Mouse (Mus musculus) cerebellum, adult (tissue): ENCODE data around the gene Cd34.

Experiments used
- ATAC-seq: cut with Nextera tagmentation; 2 replicates; pipeline ENCODE4 v1.9.2; 2017; ENCODE audit warnings: mild to moderate bottlenecking, moderate library complexity, mixed read lengths; ENCODE audit not compliant: insufficient number of reproducible peaks, low FRiP score, low TSS enrichment

Cd34 gene

DNA sequence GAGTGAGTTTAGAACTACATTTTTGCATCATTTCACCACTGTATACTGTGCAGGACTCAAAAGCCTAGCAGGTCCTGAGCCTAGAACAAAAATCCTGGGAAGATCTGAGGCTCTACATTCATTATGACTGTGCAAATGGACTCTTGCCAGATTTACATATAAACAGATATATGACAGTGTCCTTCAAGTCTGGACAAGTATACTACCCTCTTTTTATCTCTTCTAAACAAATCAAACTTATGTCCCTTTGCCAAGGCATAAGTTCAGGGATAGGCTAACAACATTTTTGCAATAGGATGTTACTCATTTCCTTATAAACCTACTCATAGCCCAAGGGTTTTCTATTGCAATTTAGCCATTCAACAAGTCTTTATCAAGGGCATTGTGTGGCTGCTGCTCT is 24.1 kb downstream of the Cd34 start:
- ATAC-seq, result 0 out of 2 replicates have a peak, but pooled peaks have one; percentile 20

DNA sequence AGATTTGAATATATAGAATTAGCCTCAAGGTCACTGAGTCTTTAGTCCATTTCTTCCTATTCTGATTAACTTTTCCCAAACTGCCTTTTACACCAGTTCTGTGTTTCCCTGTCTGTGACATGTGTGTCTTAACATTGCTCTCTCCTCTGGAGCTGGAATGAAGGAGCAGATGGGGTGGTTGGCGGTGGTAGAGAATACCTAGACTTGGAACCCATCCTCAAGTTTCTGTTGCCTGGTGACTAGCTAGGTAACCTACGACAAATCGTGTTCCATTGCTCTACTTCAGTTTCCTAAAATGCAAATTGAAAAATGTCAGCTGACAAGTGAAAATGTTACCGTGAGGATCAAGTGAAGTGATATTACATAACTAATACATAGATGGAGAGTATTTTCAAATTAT is 33.4 kb downstream of the Cd34 start:
- no peak for ATAC-seq

DNA sequence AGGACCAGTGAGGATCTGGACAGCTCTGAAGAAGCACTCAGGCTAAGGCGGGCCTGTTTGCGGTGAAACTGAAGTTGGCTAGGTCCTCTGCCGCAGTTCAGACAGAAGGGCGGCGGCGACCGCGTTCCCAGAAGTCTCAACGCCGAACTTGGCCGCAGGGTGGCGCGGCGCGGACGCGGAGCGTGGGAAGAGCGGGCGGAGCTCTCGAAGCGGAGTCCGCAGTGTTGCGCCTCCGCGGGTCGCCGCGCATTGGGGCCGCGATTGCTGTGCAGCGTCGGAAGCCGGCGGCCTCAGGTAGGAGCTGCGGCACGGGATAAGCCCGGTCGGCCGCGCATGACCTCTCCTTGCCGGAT is 37.5 kb downstream of the Cd34 start:
- peak; percentile 79 for ATAC-seq

DNA sequence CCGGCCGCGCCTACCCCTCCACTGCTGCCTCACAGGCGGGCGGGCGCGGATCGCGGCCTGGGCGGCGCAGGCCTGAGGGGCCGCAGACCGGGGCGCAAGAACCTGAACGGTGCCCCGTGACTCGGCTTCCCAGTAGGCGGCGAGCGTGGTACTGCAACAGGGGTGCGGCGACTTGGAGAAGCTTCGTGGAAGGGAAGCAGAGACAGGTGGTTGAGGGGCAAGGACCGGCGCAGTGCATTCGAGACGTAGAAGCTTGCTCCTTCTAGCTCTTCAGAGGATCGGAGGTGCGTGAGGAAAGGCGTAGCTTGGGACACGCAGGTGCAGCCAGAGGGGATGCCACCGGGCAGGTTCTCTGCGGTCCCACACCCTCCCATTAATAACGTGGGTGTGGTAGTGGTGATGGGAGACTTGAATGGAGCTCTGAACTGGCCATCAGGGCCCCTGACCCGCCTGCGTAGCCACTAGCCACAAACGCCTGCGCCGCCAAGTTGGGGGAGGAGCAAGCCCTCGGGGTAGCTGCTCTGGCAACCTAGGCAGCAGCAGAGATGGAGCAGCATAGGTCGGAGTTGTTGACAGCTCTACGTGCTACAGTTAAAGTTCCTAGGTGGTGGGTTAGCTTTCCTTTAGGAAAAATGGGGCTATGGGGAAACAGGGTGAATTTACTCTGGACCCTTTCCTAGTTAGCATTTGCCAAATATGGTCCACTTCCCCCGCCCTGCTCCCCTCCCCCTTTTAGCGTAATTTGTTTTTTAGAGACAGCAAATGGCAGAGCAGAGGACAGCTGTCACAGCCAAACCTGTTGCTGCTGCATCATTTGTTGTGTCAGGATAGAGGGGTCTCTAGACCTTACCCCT is 38.1 kb downstream of the Cd34 start:
- peak; percentile 57 for ATAC-seq

DNA sequence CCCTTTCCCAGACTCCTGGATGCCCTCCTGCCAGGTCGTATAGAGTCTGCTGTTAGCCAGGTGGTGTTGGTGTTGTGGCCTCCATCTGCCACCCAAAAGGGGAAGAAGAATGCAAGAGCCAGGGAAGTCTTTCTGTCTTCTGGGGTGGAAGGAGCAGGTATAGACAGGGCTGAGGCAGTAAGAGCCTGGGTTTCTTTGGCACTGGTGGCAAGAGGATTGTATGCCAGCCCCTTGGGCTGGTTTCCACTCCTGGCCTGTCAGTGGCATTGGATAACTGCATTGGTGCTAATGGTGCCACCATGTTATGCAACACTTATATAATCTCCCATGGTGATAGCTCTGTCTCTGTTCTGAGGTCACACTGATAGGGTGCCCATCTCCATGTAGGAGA is 38.7 kb downstream of the Cd34 start:
- peak; percentile 34 for ATAC-seq

DNA sequence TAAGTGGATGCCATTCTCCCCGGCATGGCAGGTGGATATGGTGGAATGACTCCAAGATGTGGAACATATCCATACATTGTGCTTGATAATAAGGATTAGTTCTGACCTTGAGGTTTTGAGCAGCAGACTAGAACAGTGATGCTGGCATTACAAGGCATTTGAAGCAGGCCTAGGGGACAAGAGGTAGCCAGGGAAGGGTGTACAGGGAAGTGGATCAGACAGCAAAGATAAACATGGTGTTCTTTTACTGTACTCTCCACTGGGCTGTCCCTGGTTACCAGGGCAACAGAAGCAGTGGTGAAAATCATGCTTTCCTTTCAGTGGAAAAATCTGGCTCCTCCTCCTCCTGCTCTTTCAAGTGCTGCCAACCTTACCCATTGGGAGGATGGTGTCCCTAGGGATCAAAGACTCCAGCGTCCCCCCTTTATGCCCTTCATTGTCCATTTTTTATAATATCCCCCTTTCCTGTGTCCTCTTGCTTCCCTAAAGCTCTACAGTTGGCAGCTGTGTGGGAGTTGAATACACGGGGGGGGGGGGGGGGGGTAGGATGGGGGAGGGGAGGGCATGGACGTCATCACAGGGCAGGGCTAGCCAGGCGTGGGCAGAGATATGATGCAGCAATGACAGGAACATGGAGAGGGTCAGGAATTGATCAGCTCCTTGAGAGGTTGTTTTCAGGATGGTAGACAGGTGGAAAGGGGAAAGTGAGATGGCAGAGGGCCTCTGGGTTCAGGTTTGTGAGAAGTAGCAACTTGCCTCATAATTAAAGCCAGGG is 39.5 kb downstream of the Cd34 start:
- peak; percentile 28; the same call in 1 of the 2 replicates for ATAC-seq

DNA sequence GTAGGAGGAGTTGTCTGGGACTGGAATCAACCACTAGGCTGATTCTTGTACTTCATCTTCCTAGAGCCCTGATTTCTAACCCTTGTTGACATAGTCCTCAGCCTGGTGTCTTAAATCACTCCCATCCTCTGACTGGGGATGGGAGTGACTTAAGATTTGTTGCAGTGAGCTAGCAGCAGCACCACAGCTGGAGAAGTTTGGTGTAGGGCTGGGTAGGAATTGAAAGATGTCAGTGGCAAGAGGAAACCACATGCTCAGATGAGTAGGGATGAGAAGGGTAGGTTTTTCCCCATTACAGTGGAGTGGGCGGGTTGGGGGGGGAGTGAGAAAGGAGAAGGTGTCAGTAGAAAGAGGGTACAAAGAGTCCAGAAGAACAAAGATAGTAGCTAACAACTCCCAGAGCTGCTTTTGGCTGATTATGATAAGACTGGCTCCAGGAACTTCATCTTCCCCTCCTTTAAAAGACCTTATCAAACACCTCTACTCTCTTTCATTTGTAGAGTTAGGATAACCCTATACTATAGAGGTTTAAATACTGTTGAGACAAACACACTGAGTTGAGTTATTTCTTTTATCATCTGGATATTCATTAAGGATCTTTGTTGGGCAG is 42.3 kb downstream of the Cd34 start:
- ATAC-seq, result no peak

DNA sequence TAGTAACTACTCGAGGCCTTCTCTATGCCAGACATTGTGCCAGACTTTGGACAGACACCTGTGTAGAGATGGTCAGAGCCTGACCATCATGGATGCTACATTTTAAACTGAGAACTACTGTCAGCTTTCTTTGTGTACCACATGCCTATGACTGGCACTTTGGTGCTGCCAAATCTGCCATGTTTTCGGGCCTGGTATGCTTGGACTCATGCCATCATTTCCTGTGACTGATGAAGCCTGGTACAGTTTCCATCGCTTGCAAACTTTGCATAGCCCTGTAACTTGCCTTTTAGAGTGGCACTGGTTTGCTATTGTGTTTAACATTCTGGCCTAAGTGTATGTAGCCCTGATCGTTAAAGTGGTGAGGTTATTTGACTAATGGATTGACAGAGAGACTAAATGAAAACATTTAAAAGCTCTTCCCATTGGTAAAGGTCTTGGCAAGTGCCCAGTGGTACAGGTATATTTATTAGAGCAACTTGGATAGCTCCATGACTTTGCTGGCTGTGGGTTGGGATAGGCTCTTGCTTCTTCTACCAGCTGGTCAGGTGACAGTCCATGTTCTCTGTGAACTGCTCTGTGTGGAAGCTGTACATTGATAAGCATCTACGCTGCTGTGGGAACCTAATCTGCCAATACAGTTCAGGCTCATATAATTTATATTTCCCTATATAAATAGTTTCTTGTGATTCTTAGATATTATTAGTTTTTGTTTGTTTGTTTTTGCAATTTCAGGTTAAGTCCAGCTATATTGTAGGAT is 44.5 kb downstream of the Cd34 start:
- no peak for ATAC-seq

DNA sequence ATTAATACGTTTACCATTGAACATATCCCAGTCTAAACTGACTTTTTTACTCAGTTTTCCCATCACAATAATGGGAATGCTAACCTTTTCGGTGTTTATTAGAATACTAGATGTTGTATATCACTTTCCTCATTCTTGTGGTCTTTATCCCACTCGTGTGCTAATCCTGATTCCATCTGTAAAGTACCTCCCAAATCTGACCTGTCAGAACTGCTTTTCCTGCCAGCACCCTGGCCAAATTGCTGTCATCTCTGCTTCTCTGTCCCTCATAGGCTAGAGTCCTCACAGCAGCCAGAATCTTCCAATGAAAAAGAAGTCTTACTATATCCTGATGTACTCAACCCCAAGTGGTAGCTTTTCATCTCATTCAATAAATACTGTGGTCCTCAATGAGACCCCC is 46.3 kb downstream of the Cd34 start:
- no peak for ATAC-seq

DNA sequence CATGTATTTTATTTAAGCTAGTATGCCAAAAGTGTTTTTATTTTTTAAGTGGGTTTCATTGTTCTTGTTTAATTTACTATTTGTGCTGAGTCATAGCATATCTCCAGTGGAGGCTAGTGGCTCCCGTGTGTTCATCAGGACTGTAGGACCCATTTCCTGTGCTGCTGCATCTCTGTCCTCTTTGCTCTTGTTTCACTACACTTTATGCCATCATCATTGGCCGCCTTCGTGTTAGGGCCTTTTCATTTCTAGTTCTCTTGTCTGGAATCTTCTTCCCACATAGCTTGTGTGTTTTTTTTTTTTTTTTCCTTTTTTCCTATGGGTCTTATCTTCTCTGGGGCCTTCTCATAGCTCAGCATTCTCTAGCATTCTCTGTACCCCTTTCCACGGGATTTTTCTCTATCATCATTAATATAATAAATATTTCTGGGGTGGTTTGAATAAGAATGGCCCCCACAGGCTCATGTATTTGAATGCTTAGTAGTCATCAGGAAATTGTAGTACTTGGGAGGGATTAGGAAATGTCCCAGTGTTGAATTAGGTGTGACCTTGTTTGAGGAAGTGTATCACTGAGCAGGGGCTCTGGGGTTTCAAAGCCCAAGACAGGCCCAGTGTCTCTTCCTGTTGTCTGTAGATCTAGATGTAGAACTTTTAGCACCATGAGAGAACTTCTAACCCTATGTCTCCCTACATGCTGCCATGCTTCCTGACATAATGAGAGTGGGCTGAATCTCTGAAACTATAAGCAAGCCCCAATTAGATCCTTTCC is 47.0 kb downstream of the Cd34 start:
- no peak for ATAC-seq

DNA sequence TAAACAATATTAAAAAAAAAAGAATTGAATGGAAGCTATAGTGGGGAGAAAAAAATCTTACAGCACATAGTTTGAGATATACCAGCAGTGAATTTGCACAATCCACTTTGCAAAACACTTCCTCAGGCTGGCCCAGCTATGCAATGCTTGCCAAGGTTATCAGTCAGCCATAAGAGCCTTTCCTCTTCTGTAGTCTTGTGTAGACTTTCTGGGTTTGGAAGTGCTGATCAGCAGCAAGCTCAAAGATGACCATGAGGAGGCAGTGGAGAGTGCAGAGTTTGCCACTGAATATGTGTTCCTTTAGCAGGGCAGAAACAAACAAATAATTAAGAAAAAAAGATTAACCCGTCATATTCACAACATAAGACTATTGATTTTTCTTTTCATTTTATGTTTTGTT is 50.4 kb downstream of the Cd34 start:
- no peak for ATAC-seq

DNA sequence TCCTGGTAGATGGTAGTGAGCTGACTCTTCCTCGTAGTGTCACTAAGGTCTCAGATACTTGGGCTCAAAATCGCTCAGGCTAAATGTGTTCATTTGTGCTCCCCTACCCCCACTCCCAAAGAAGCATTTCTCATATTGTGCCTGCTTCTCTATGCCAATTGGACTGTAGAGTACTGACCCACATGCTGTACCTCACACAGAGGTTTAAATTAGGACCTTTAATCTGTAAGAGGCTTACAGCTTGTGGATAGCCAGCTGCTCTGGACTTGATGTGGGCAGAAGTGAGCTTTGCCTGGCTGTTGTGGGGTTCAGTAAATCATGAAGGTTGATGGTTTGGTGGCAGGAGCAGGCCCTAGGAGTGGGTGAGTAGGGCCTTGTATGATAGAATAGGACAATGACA is 52.4 kb downstream of the Cd34 start:
- no peak for ATAC-seq

DNA sequence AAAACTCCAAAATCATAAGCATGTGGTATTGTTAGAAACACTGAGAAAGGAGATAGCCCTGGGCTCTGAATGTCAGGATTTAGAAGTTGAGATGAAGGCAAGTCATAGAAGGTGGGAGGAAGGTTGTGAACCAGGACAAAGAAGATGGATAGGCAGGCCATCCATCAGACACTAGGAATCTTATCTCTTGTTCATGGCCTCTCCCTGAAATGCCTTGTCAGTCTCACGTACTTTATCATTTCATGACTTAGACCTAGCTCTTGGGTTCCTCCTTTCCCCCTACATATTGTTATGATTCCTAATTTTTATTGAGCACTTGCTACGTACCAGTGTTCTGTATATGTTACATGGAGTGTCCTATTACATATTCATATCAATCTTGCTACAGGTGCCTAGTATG is 53.0 kb downstream of the Cd34 start:
- ATAC-seq, result no peak

DNA sequence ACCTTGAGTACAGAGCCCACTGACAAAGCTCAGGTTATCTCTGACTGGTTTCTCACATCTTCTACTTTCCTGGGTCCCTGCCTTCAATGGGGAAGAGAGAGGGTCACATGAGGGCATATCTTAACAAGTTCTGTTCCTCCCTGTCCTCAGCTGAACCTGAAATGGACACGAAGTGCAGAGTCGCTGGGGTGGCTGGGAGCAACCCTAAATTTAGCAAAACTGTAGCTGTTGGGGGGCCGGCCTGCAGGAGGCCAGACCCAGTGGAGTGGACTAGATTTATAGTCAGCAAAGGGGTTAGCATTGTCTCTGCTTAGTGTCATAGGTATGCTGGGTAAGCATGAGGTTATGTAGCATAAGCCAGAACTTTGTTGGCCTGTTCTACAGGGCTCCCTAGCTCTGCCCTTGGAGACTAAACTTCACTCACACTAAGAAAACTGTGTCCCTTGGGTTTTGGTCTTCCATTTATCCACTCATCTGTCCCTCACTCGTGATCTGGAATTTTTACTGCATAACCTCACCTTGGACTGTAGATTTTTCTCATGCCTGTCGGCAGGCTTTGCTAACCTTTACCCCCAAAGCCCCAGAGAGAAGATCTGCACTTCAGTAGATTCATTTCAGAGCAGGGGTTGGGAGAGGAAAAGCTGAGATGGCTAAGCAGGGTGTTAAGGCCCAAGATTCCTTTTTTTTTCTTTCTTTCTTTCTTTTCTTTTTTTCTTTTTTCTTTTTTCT is 54.1 kb downstream of the Cd34 start:
- ATAC-seq, result no peak

DNA sequence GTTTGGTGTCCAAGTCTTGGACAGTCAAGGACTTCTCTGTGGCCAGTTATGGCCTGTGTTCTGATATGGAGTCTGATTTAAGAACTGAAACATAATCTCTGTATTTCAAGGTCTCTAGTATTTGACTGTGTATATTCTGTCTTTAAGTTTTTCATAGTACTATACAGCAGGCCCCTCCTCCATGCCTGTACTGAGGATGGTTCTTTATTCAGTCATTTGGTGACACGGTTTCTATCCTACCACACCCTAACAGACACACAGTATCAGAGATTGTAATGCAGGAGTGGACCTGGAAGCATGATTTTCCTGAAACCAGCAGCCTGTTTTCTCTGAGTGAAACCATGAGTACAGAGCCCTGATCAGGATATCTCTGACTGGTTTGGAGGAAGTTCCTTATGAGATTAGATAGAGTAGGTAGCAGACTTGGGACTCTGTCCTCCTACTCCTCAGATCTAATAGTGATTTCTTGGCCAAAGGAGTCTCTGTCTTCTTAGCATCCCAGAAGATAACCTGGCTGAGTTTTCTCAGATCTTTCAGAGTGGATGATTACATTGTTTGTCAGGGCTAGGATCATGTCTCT is 54.9 kb downstream of the Cd34 start:
- no peak for ATAC-seq

DNA sequence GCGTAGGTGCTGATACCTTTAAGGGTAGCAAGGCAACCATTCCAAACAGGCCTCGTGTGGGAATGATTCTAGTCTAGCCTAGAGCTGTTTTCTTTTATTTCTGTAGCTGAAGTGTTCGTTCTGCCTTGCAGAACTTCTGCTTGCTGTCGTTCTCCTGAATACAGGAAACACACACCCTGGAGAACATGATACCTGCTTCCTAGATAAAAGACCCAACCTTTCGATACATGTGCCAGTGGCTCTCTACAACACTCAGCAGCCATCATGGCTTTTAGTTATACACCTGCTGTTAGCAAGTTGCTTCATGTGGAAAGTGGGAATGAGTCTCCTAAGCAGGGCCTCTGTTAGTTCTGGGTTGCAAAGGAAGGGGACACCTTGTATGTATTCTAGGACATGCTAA is 55.6 kb downstream of the Cd34 start:
- no peak for ATAC-seq

DNA sequence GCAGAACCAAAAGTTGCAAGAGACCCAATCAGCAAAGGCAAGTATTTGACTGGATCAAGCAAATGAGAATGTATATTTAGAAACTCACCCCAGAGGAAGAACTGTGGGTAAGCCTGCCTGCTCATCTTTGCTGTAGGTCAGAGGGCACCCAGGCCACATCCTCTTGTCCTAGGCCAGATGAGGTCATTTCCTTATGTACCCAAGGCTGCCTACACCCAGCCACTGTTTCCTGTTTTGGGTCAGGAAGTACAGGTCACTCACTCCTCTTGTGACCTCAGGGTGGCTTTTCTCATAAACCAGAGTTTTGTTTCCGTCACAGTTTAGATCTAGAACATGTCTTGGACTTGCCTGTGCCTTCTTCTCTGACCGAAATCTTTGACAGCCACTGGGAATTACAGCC is 56.6 kb downstream of the Cd34 start:
- no peak for ATAC-seq

DNA sequence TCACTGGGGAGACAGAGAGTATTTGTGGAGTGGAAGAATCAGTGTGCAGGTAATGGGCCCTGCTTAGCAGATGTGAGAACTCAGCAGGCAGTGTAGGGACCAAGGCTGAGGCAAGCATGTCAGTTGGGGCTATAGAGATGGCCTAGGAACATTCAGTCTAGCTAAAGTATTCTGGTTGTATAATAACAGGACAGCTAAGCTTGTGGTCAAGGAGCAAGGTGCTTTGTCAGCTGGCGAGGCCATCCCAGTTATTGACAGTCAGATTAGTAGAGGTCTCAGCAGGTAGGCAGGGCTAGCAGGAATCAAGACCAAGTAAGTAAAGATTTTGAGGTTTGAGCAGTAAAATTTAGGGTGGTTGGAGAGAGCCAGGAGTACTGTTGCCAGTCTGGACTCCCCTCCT is 59.8 kb downstream of the Cd34 start:
- no peak for ATAC-seq

DNA sequence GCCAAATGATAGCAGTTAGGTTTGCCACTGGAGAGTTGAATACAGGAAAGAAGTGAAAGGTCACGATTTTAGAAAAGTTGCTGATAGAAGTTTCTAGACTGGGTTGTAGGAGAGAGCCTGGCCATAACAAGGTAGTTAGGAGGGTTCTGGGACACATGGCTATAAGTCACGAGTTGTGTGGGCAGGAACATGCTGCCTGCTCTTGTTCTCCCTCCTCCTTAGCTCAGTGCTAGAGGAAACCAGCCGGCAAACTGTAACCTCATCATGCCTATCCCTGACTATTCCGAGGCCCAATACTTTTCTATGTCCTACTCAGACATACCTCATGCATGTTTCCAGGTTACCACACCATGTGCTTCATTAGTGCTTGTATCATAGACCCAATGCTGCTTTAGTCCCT is 64.7 kb downstream of the Cd34 start:
- no peak for ATAC-seq
